Mouse (Mus musculus) left cerebral cortex, postnatal 14 days (tissue): ENCODE measurements around the gene Sox5. TPM values are rescaled to one million over a fixed set of nuclear protein-coding genes. Genes with fewer than 3 reads are reported as not detected.

Experiments
- DNase-seq, 2 experiments: peaks; one replicate each; pipeline ENCODE4 v3.0.0; 2021 to 2022; ENCODE audit warnings: low spot score in 2 of 2, mixed read lengths in 1 of 2
- intact Hi-C: fragments of 180-260 bp; cut with DNase I; formaldehyde crosslinking; loops from one replicate; pipeline ENCODE4 v1.15.1; 2025
- total RNA-seq, 2 experiments: library from RNA; stranded (reverse); gene quantifications; 2 replicates each; pipeline ENCODE4 v1.2.3; 2021

Sox5 gene
- total RNA-seq, 2 experiments from 2014 or later = 63.8 to 68.3 TPM

GRCm38 (mm10) chr6:144320327-144320726 is 461.4 kb downstream of the Sox5 start:
- intact Hi-C loops = no loop called here

GRCm38 (mm10) chr6:144319717-144320116 is 462.1 kb downstream of the Sox5 start:
- intact Hi-C loops = no loop called here
- no peak for DNase-seq

More at GRCm38 (mm10) chr6:144320327-144320726, 461.4 kb downstream of the Sox5 start:
- no peak for DNase-seq

GRCm38 (mm10) chr6:144312781-144313754 is 468.7 kb downstream of the Sox5 start:
- intact Hi-C loops = no loop called here
- no peak for DNase-seq

- intact Hi-C loops = no loop called here
These were observed 469.4 kb downstream of the Sox5 start for GRCm38 (mm10) chr6:144312282-144312780.

GRCm38 (mm10) chr6:144311754-144312153 is 470.0 kb downstream of the Sox5 start:
- no peak for DNase-seq
- intact Hi-C loops = no loop called here

More at GRCm38 (mm10) chr6:144312282-144312780, 469.4 kb downstream of the Sox5 start:
- no peak for DNase-seq

GRCm38 (mm10) chr6:144309171-144309570 is 472.6 kb downstream of the Sox5 start:
- intact Hi-C loops = no loop called here
- no peak for DNase-seq

GRCm38 (mm10) chr6:144307551-144308149 is 474.1 kb downstream of the Sox5 start:
- peak in 1 of 2 experiments; percentile 6 for DNase-seq
- intact Hi-C loops = no loop called here

GRCm38 (mm10) chr6:144302823-144303222 is 479.0 kb downstream of the Sox5 start:
- no peak for DNase-seq
- intact Hi-C loops = no loop called here

GRCm38 (mm10) chr6:144301082-144301481 is 480.7 kb downstream of the Sox5 start:
- intact Hi-C loops = no loop called here
- no peak for DNase-seq

GRCm38 (mm10) chr6:144299503-144299858 is 482.3 kb downstream of the Sox5 start:
- intact Hi-C loops = no loop called here
- DNase-seq = no peak

- intact Hi-C loops = no loop called here
- no peak for DNase-seq
These were observed 482.9 kb downstream of the Sox5 start for GRCm38 (mm10) chr6:144298641-144299502.

- DNase-seq = no peak
- intact Hi-C loops = no loop called here
These were observed 483.9 kb downstream of the Sox5 start for GRCm38 (mm10) chr6:144297846-144298245.

- no peak for DNase-seq
- intact Hi-C loops = no loop called here
These were observed 484.6 kb downstream of the Sox5 start for GRCm38 (mm10) chr6:144297131-144297530.

GRCm38 (mm10) chr6:144291526-144291925 is 490.3 kb downstream of the Sox5 start:
- intact Hi-C loops = no loop called here
- DNase-seq = no peak

GRCm38 (mm10) chr6:144286122-144286521 is 495.7 kb downstream of the Sox5 start:
- intact Hi-C loops = no loop called here

GRCm38 (mm10) chr6:144283191-144283590 is 498.6 kb downstream of the Sox5 start:
- intact Hi-C loops = no loop called here
- no peak for DNase-seq

More at GRCm38 (mm10) chr6:144286122-144286521, 495.7 kb downstream of the Sox5 start:
- DNase-seq = peak in 1 of 2 experiments; percentile 35

GRCm38 (mm10) chr6:144282756-144283155 is 499.0 kb downstream of the Sox5 start:
- DNase-seq = peak; percentile 21 to 48
- intact Hi-C loops = no loop called here

GRCm38 (mm10) chr6:144281661-144282060 is 500.1 kb downstream of the Sox5 start:
- no peak for DNase-seq
- intact Hi-C loops = no loop called here

- intact Hi-C loops = no loop called here
- no peak for DNase-seq
These were observed 503.2 kb downstream of the Sox5 start for GRCm38 (mm10) chr6:144278505-144279053.
